ENCODE assay signal across 14 mouse cellular contexts in the genomic region with DNA sequence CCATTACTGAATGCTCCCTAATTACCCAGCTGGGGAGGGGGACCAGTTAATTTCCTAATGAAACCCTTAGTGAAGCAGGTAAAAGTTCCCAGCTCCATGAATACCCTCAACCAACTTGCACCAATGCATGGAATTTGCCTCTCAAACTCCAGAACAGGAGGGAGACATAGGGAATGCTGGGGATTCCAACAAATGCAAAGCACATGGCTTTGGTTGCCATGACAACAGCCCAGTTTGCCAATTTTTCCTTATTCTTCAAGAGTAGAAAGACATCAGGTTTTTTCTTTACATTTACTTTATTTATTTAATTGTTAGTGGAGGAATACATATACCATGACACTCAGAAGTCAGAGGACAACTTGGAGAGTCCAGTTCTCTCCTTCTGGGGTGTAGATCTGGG. TPM values are rescaled to one million over a fixed set of nuclear protein-coding genes. Genes with fewer than 3 reads are reported as not detected.
DNase-seq lines count a peak whose midpoint lies in the region; ATAC-seq and TF ChIP-seq lines count a peak whose summit lies in the region.
"Had no signal": no experiment of that assay in that cellular context is flagged by ENCODE, and none has a peak within 500 bp of the region (broad histone marks: within the 10 kb centered on the region; RNA-seq: fewer than 3 reads in every experiment).

No protein-coding gene starts in this region.

- H3K4me2 ChIP-seq in forebrain, embryonic 14.5 days (ENCODE audit: low read length), result no peak overlapping the region
- no peak overlapping the region for H3K4me2 ChIP-seq in forebrain, embryonic 13.5 days
- H3K4me2 ChIP-seq: heart, embryonic 15.5 days; liver, embryonic 15.5 days; stomach, embryonic 15.5 days had no signal

- peak; percentile 89 for DNase-seq in forebrain, embryonic 14.5 days (ENCODE audit: low spot score)
- peak; percentile 30 for DNase-seq in 3T3-L1 (ENCODE audit: low read depth, low spot score)
- peak; percentile 40 for DNase-seq in embryonic facial prominence, embryonic 10.5 days (ENCODE audit: low spot score)
- DNase-seq in limb, embryonic 10.5 days (ENCODE audit: low spot score), result peak; percentile 45
- no peak for DNase-seq in yolk sac, embryonic 10.5 days (ENCODE audit: low spot score)
- no peak for DNase-seq in gastrocnemius, adult 2 months
- no peak for DNase-seq in thymus, adult 2 months
- DNase-seq: adrenal gland, adult 2 months; cerebellum, adult 11-12 months had no signal

- H3K4me1 ChIP-seq in forebrain, embryonic 14.5 days (ENCODE audit: control insufficient read depth, insufficient read depth, low read length), result 0 out of 2 replicates have a peak, but pooled peaks cover 2% of the 10 kb centered on the region
- peaks cover 5% of the 10 kb centered on the region; the same call in 1 of the 2 replicates for H3K4me1 ChIP-seq in forebrain, embryonic 13.5 days
- H3K4me1 ChIP-seq in embryonic facial prominence, embryonic 10.5 days, result peaks cover 6% of the 10 kb centered on the region; the same call in 1 of the 2 replicates
- peaks cover 15% of the 10 kb centered on the region for H3K4me1 ChIP-seq in limb, embryonic 10.5 days
- no peaks in the 10 kb centered on the region for H3K4me1 ChIP-seq in thymus, adult 2 months (replicated peaks; ENCODE audit: control insufficient read depth, insufficient read depth, low read length)
- H3K4me1 ChIP-seq: heart, embryonic 15.5 days; liver, embryonic 15.5 days; stomach, embryonic 15.5 days had no signal

- 0 out of 2 replicates have a peak, but pooled peaks cover 5% of the 10 kb centered on the region for H3K27me3 ChIP-seq in forebrain, embryonic 14.5 days (replicated peaks; ENCODE audit: control insufficient read depth, insufficient read depth, low read length)
- H3K27me3 ChIP-seq in forebrain, embryonic 13.5 days, result no peaks in the 10 kb centered on the region
- H3K27me3 ChIP-seq in embryonic facial prominence, embryonic 10.5 days (replicated peaks; ENCODE audit: low read depth, poor library complexity, severe bottlenecking), result no peaks in the 10 kb centered on the region
- no peaks in the 10 kb centered on the region for H3K27me3 ChIP-seq in limb, embryonic 10.5 days (ENCODE audit: low read depth, poor library complexity, severe bottlenecking)
- H3K27me3 ChIP-seq in thymus, adult 2 months (ENCODE audit: control insufficient read depth, insufficient read depth, low read length), result no peaks in the 10 kb centered on the region
- H3K27me3 ChIP-seq: heart, embryonic 15.5 days; liver, embryonic 15.5 days had no signal

- no peak for TF ChIP-seq CTCF in gastrocnemius, adult 2 months (IDR thresholded peaks at IDR 0.05)
- TF ChIP-seq CTCF in thymus, adult 2 months (IDR thresholded peaks at IDR 0.05; ENCODE audit: borderline replicate concordance, control insufficient read depth, extremely low read depth, insufficient read depth, low read length, poor library complexity), result no peak

- H3K4me3 ChIP-seq in forebrain, embryonic 14.5 days (ENCODE audit: low read depth, low read length), result no peak overlapping the region
- H3K4me3 ChIP-seq in forebrain, embryonic 13.5 days, result no peak overlapping the region
- no peak overlapping the region for H3K4me3 ChIP-seq in embryonic facial prominence, embryonic 10.5 days
- H3K4me3 ChIP-seq in limb, embryonic 10.5 days, result no peak overlapping the region
- H3K4me3 ChIP-seq in gastrocnemius, adult 2 months, result no peak overlapping the region
- H3K4me3 ChIP-seq in thymus, adult 2 months (ENCODE audit: control insufficient read depth, insufficient read depth, low read length), result no peak overlapping the region
- H3K4me3 ChIP-seq: heart, embryonic 15.5 days; liver, embryonic 15.5 days; stomach, embryonic 15.5 days had no signal

- TF ChIP-seq POLR2A in thymus, adult 2 months (IDR thresholded peaks at IDR 0.05; ENCODE audit: control insufficient read depth, extremely low read depth, insufficient read depth, low read length, poor library complexity), result no peak

- H3K27ac ChIP-seq in forebrain, embryonic 14.5 days (ENCODE audit: low read depth, low read length), result no peak overlapping the region
- H3K27ac ChIP-seq in forebrain, embryonic 13.5 days, result no peak overlapping the region
- H3K27ac ChIP-seq in embryonic facial prominence, embryonic 10.5 days (replicated peaks), result no peak overlapping the region
- H3K27ac ChIP-seq in limb, embryonic 10.5 days, result no peak overlapping the region
- no peak overlapping the region for H3K27ac ChIP-seq in gastrocnemius, adult 2 months
- H3K27ac ChIP-seq in thymus, adult 2 months (ENCODE audit: control insufficient read depth, insufficient read depth, low read length), result no peak overlapping the region
- H3K27ac ChIP-seq: heart, embryonic 15.5 days; liver, embryonic 15.5 days; stomach, embryonic 15.5 days had no signal

- intact Hi-C loops in gastrocnemius, adult 2 months (cut with DNase I), result no loop called here

- H3K36me3 ChIP-seq in forebrain, embryonic 14.5 days (ENCODE audit: control insufficient read depth, insufficient read depth, low read length), result no peaks in the 10 kb centered on the region
- H3K36me3 ChIP-seq in forebrain, embryonic 13.5 days (ENCODE audit: poor library complexity, severe bottlenecking), result no peaks in the 10 kb centered on the region
- H3K36me3 ChIP-seq in embryonic facial prominence, embryonic 10.5 days (replicated peaks), result no peaks in the 10 kb centered on the region
- no peaks in the 10 kb centered on the region for H3K36me3 ChIP-seq in limb, embryonic 10.5 days
- H3K36me3 ChIP-seq in thymus, adult 2 months (ENCODE audit: control insufficient read depth, insufficient read depth, low read length), result no peaks in the 10 kb centered on the region
- H3K36me3 ChIP-seq: G1E; heart, embryonic 15.5 days; liver, embryonic 15.5 days; stomach, embryonic 15.5 days had no signal

- no peak for ATAC-seq in forebrain, embryonic 14.5 days
- no peak; the same call in 1 of the 2 replicates for ATAC-seq in forebrain, embryonic 13.5 days

- no peak overlapping the region for H3K9ac ChIP-seq in forebrain, embryonic 14.5 days (ENCODE audit: low read length)
- no peak overlapping the region for H3K9ac ChIP-seq in forebrain, embryonic 13.5 days
- H3K9ac ChIP-seq: heart, embryonic 15.5 days; liver, embryonic 15.5 days; stomach, embryonic 15.5 days had no signal

- H3K9me3 ChIP-seq in forebrain, embryonic 14.5 days (replicated peaks; ENCODE audit: control insufficient read depth, low read length), result no peaks in the 10 kb centered on the region
- H3K9me3 ChIP-seq in forebrain, embryonic 13.5 days (replicated peaks), result no peaks in the 10 kb centered on the region
- H3K9me3 ChIP-seq in embryonic facial prominence, embryonic 10.5 days, result no peaks in the 10 kb centered on the region
- no peaks in the 10 kb centered on the region for H3K9me3 ChIP-seq in limb, embryonic 10.5 days (replicated peaks)
- H3K9me3 ChIP-seq: G1E; heart, embryonic 15.5 days; liver, embryonic 15.5 days; stomach, embryonic 15.5 days had no signal

RNA-seq across cellular contexts. Expression of a gene that starts 7.6 kb away (rescaled TPM):
- 29.0 and 33.2 TPM in 2 replicates for polyA plus RNA-seq in forebrain, embryonic 14.5 days (2014; fragmentation: Nextera tagmentation; extraction: Ambion mirVana)
- polyA plus RNA-seq in forebrain, embryonic 13.5 days (2015; fragmentation: Nextera tagmentation; extraction: Ambion mirVana), result 27.6 and 29.7 TPM in 2 replicates
- 20.8 and 23.9 TPM in 2 replicates for polyA plus RNA-seq in embryonic facial prominence, embryonic 10.5 days (2016; fragmentation: Nextera tagmentation; extraction: Ambion mirVana)
- polyA plus RNA-seq in limb, embryonic 10.5 days (2016; fragmentation: Nextera tagmentation; extraction: Ambion mirVana), result 19.3 and 19.9 TPM in 2 replicates
- total RNA-seq in gastrocnemius, adult 2 months (2021), result 10 to 100 TPM; 13.6 to 14.3 TPM
- 14.9 and 16.7 TPM in 2 replicates for polyA plus RNA-seq in thymus, adult 2 months (2012; rRNA removed)

RNA-seq across cellular contexts. Expression of a gene that starts 44.8 kb away (rescaled TPM):
- 5.1 and 6.3 TPM in 2 replicates for polyA plus RNA-seq in forebrain, embryonic 14.5 days (2014; fragmentation: Nextera tagmentation; extraction: Ambion mirVana)
- 4.8 and 6.5 TPM in 2 replicates for polyA plus RNA-seq in forebrain, embryonic 13.5 days (2015; fragmentation: Nextera tagmentation; extraction: Ambion mirVana)
- polyA plus RNA-seq in embryonic facial prominence, embryonic 10.5 days (2016; fragmentation: Nextera tagmentation; extraction: Ambion mirVana), result 7.4 and 7.5 TPM in 2 replicates
- polyA plus RNA-seq in limb, embryonic 10.5 days (2016; fragmentation: Nextera tagmentation; extraction: Ambion mirVana), result 7.1 and 8.6 TPM in 2 replicates
- total RNA-seq in gastrocnemius, adult 2 months (2021), result 1 to 10 TPM; 3.0 to 3.4 TPM
- polyA plus RNA-seq in thymus, adult 2 months (2012; rRNA removed), result 22.0 and 27.6 TPM in 2 replicates

Comparison
In these comparisons a context has a peak if more than half of its experiments do, and no peak if none do; other contexts are left out.
1. DNase-seq: peak in forebrain, embryonic 14.5 days (single experiment), 3T3-L1 (single experiment), embryonic facial prominence, embryonic 10.5 days (single experiment) and limb, embryonic 10.5 days (single experiment); none in yolk sac, embryonic 10.5 days (single experiment), gastrocnemius, adult 2 months (single experiment) and thymus, adult 2 months (single experiment).